Mouse (Mus musculus) MEL (cell line): Measurements from ENCODE around the gene Wdfy3.

Experiments
- EP300 ChIP-seq, 2 experiments: IDR thresholded peaks; 2 replicates each; pipeline ENCODE4 v1.6.1; 2011; ENCODE audit warnings: improper control_type of control experiment in 2 of 2, low read length in 2 of 2, low read depth in 1 of 2, mild to moderate bottlenecking in 1 of 2
- POLR2A ChIP-seq, 2 experiments: IDR thresholded peaks; 2 replicates each; pipeline ENCODE4 v1.6.1; 2011 to 2012; ENCODE audit warnings: low read length in 2 of 2, mild to moderate bottlenecking in 2 of 2, control low read depth in 1 of 2, improper control_type of control experiment in 1 of 2, low read depth in 1 of 2, moderate library complexity in 1 of 2; ENCODE audit not compliant: control insufficient read depth in 1 of 2, insufficient read depth in 1 of 2, poor library complexity in 1 of 2
- TAL1 ChIP-seq: IDR thresholded peaks from 2 replicates; pipeline ENCODE4 v1.6.1; 2012; ENCODE audit warnings: mild to moderate bottlenecking, inconsistent platforms, low read length, moderate library complexity, mixed read lengths
- USF1 ChIP-seq: IDR thresholded peaks from 2 replicates; pipeline ENCODE4 v1.6.1; 2014; ENCODE audit warnings: low read depth, mild to moderate bottlenecking, inconsistent platforms, low read length, improper control_type of control experiment, moderate library complexity
- ZNF384 ChIP-seq: IDR thresholded peaks from 2 replicates; pipeline ENCODE4 v1.6.1; 2012; ENCODE audit warnings: low read depth, mild to moderate bottlenecking, inconsistent platforms, low read length, improper control_type of control experiment

DNA sequence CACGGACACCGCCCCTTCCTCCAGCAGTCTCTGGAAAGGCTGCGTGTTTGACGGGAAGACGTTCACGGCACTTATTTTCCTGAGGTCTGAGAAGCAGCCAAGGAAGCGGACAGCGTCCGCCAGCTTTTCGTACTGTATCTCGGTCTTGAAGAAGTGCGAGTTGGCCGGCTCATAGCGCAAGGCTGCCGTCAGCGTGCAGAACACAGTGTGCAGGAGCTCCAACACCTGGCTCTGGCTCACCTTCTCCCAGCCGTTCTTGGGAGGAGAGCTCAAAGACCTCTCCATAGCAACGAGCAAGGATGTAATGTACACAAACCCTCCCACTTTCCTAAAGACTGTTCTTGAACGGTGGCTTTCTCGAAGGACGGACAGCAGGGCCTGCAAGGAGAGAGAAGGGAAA lies 132.4 kb downstream of the Wdfy3 start:
- TF ChIP-seq ZNF384 (no peak), TAL1 (no peak), EP300 (IDR thresholded peaks at IDR 0.05; ENCODE audit: low read depth in 1 of 2, low read length in 2 of 2) (no peak), USF1 (no peak), POLR2A (IDR thresholded peaks at IDR 0.05; ENCODE audit: control insufficient read depth in 1 of 2, insufficient read depth in 1 of 2, low read depth in 1 of 2, low read length in 2 of 2, poor library complexity in 1 of 2) (no peak)
